Mouse (Mus musculus) ES-Bruce4 (cell line): Measurements from ENCODE around the gene Cysltr1. TPM values are rescaled to one million over a fixed set of nuclear protein-coding genes. Genes with fewer than 3 reads are reported as not detected.

Experiments
- H3K27ac ChIP-seq: 2 replicates; pipeline ENCODE4 v1.5.1; 2012; ENCODE audit warnings: low read length, inconsistent platforms; ENCODE audit not compliant: insufficient read depth
- H3K27me3 ChIP-seq: 2 replicates; pipeline ENCODE4 v1.6.1; 2012; ENCODE audit warnings: mild to moderate bottlenecking, low read length, inconsistent platforms; ENCODE audit not compliant: control insufficient read depth, poor library complexity, insufficient read depth, severe bottlenecking
- H3K36me3 ChIP-seq: 2 replicates; pipeline ENCODE4 v1.6.1; 2012; ENCODE audit warnings: inconsistent platforms, mild to moderate bottlenecking, low read length, moderate library complexity; ENCODE audit not compliant: control insufficient read depth, poor library complexity, insufficient read depth, severe bottlenecking
- H3K4me1 ChIP-seq: one replicate; pipeline ENCODE4 v1.8.1; 2011; ENCODE audit warnings: low read length; ENCODE audit not compliant: control insufficient read depth, insufficient read depth
- H3K4me3 ChIP-seq: 2 replicates; pipeline ENCODE4 v1.5.1; 2011; ENCODE audit warnings: low read depth, mild to moderate bottlenecking, low read length
- H3K9ac ChIP-seq: 2 replicates; pipeline ENCODE4 v1.6.1; 2012; ENCODE audit warnings: low read depth, mild to moderate bottlenecking, inconsistent platforms; ENCODE audit not compliant: poor library complexity, severe bottlenecking
- H3K9me3 ChIP-seq: replicated peaks from 2 replicates; pipeline ENCODE4 v1.6.1; 2012; ENCODE audit warnings: mild to moderate bottlenecking, low read length, inconsistent platforms; ENCODE audit not compliant: control insufficient read depth, poor library complexity, insufficient read depth, severe bottlenecking
- CTCF ChIP-seq: IDR thresholded peaks from one replicate; pipeline ENCODE4 v1.8.1; 2011; ENCODE audit warnings: low read depth, low read length
- EP300 ChIP-seq: IDR thresholded peaks from 2 replicates; pipeline ENCODE4 v1.6.1; 2011; ENCODE audit warnings: low read depth, low read length; ENCODE audit not compliant: insufficient read depth
- POLR2A ChIP-seq: IDR thresholded peaks from one replicate; pipeline ENCODE4 v1.8.1; 2011; ENCODE audit warnings: low read length; ENCODE audit not compliant: insufficient read depth
- polyA plus RNA-seq: library from polyadenylated mRNA; stranded (reverse); fragments of >200 nt; gene quantifications from 2 replicates; pipeline ENCODE4 v1.2.4, GENCODE M21; 2011; ENCODE audit warnings: low read depth; ENCODE audit not compliant: missing spikeins, insufficient read depth, insufficient read length

The Cysltr1 gene
- polyA plus RNA-seq: 1.4 and 2.0 TPM in 2 replicates

GRCm38 (mm10) chrX:106603386-106603785, at the start of gene Cysltr1:
TSS of gene Cysltr1 (minus strand) at chrX:106603679.
- Histone ChIP-seq H3K4me1 (no peaks in the 10 kb centered on the region), H3K36me3 (no peaks in the 10 kb centered on the region), H3K27ac (peak within 1 kb of the TSS; percentile 44), H3K4me3 (no peak within 1 kb of the TSS), H3K27me3 (no peaks in the 10 kb centered on the region; the same call in 1 of the 2 replicates), H3K9me3 (no peaks in the 10 kb centered on the region), H3K9ac (no peak within 1 kb of the TSS)
- TF ChIP-seq EP300 (no peak), CTCF (no peak), POLR2A (no peak)

DNA sequence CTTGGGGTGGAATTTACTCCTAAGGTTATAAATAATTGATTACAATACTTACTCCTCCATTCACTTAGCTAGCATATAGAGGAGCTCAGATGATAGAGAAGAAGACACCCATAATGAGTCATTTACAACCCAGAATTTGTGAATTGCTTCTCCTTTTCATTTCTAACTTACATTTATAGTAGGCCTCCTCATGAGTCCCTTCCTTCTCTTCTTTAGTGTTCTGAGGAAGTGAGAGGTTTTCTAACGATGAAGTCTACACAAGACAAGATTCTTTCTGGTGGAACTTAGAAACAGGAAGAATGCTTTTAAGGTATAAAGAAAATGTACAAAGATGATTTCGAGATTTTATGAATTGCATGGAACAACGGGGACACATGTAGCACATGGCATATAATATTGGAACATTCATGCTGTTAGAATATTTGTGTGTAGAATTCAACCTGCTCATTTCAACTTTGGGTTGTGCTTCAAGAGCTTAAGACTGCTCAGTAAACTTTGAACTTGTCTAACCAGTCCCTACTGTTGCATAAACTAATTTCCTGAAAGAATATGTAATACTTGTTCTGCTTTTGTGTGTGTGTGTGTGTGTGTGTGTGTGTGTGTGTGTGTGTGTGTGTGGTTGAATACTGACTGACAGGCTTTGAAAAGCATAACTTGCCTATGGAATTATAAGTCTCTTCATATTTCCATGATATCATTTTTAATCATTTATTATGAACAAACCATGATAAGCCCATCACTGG, 31.5 kb upstream of the Cysltr1 start:
- no peak overlapping the region for H3K27ac ChIP-seq
- H3K27me3 ChIP-seq: no peaks in the 10 kb centered on the region
- no peaks in the 10 kb centered on the region for H3K4me1 ChIP-seq
- no peak for TF ChIP-seq CTCF
- TF ChIP-seq EP300: no peak
- TF ChIP-seq POLR2A: no peak
- H3K4me3 ChIP-seq: no peak overlapping the region
- no peak overlapping the region for H3K9ac ChIP-seq
- no peaks in the 10 kb centered on the region for H3K9me3 ChIP-seq
- H3K36me3 ChIP-seq: no peaks in the 10 kb centered on the region

GRCm38 (mm10) chrX:106633543-106633942, 30.1 kb upstream of the Cysltr1 start:
- H3K9me3 ChIP-seq: no peaks in the 10 kb centered on the region
- TF ChIP-seq EP300 (no peak), POLR2A (no peak), CTCF (no peak)
- no peaks in the 10 kb centered on the region for H3K27me3 ChIP-seq
- H3K27ac ChIP-seq: no peak overlapping the region
- H3K4me1 ChIP-seq: no peaks in the 10 kb centered on the region
- H3K36me3 ChIP-seq: no peaks in the 10 kb centered on the region
- no peak overlapping the region for H3K9ac ChIP-seq
- no peak overlapping the region for H3K4me3 ChIP-seq

- H3K36me3 ChIP-seq: no peaks in the 10 kb centered on the region
- no peak overlapping the region for H3K4me3 ChIP-seq
- no peaks in the 10 kb centered on the region for H3K4me1 ChIP-seq
- H3K9ac ChIP-seq: no peak overlapping the region
- TF ChIP-seq CTCF (no peak), EP300 (no peak), POLR2A (no peak)
- no peak overlapping the region for H3K27ac ChIP-seq
- H3K27me3 ChIP-seq: no peaks in the 10 kb centered on the region
- no peaks in the 10 kb centered on the region for H3K9me3 ChIP-seq
Observed at GRCm38 (mm10) chrX:106628514-106628913, 25.0 kb upstream of the Cysltr1 start.

- no peaks in the 10 kb centered on the region for H3K36me3 ChIP-seq
- no peaks in the 10 kb centered on the region for H3K4me1 ChIP-seq
- H3K9ac ChIP-seq: no peak overlapping the region
- TF ChIP-seq POLR2A (no peak), EP300 (no peak), CTCF (no peak)
- H3K4me3 ChIP-seq: no peak overlapping the region
- no peaks in the 10 kb centered on the region for H3K27me3 ChIP-seq
- no peak overlapping the region for H3K27ac ChIP-seq
- H3K9me3 ChIP-seq: no peaks in the 10 kb centered on the region
Observed at GRCm38 (mm10) chrX:106623667-106624066, 20.2 kb upstream of the Cysltr1 start.

DNA sequence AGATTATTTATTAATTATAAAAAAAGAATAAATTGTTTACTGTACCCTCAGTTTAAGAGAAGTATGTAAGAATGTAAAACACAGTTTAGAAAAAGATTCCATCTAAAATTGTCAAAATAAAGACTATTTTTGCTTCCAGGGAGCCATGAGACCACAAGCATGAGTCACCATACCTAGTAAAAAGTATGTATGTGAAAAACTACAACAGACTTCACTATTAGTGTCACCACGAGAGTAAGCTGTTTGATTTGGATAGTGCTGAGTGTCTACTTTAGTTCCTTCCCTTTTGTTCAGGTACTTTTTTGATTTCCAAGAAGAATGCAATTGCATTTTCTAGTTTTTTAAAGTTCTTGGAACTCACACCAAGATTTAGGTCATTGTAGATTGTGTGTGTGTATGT, 19.0 kb upstream of the Cysltr1 start:
- Histone ChIP-seq H3K4me3 (no peak overlapping the region), H3K36me3 (no peaks in the 10 kb centered on the region), H3K27me3 (no peaks in the 10 kb centered on the region), H3K27ac (no peak overlapping the region), H3K9me3 (no peaks in the 10 kb centered on the region), H3K4me1 (no peaks in the 10 kb centered on the region), H3K9ac (no peak overlapping the region)
- TF ChIP-seq POLR2A (no peak), EP300 (no peak), CTCF (no peak)
